Mouse (Mus musculus) c-Kit-positive CD71-positive TER-119-positive erythroid progenitor cells, embryonic 14.5 days (primary cell): ENCODE results near the gene Rhoj.

ENCODE experiments used
- DNase-seq: peaks from one replicate; pipeline ENCODE4 v3.0.0-alpha.2; 2013; ENCODE audit warnings: low spot score

Gene Rhoj

GRCm38 (mm10) chr12:75307961-75308951 lies at the start of gene Rhoj:
Gene Rhoj (plus strand): TSS chr12:75308322.
- DNase-seq, result no peak

GRCm38 (mm10) chr12:75271726-75272125 lies 36.4 kb upstream of the Rhoj start:
- DNase-seq, result no peak

- DNase-seq, result no peak
Observed at GRCm38 (mm10) chr12:75275730-75276129, 32.4 kb upstream of the Rhoj start.

GRCm38 (mm10) chr12:75277425-75277824 lies 30.7 kb upstream of the Rhoj start:
- DNase-seq, result no peak

- no peak for DNase-seq
Observed at GRCm38 (mm10) chr12:75280502-75280901, 27.6 kb upstream of the Rhoj start.

GRCm38 (mm10) chr12:75283226-75283625 lies 24.9 kb upstream of the Rhoj start:
- no peak for DNase-seq

GRCm38 (mm10) chr12:75286166-75286565 lies 22.0 kb upstream of the Rhoj start:
- DNase-seq, result no peak

- no peak for DNase-seq
Observed at GRCm38 (mm10) chr12:75290524-75290923, 17.6 kb upstream of the Rhoj start.

GRCm38 (mm10) chr12:75291556-75291955 lies 16.6 kb upstream of the Rhoj start:
- no peak for DNase-seq

GRCm38 (mm10) chr12:75292939-75293338 lies 15.2 kb upstream of the Rhoj start:
- no peak for DNase-seq

GRCm38 (mm10) chr12:75299865-75300264 lies 8.3 kb upstream of the Rhoj start:
- DNase-seq, result no peak

- no peak for DNase-seq
Observed at GRCm38 (mm10) chr12:75304132-75304531, 4.0 kb upstream of the Rhoj start.

GRCm38 (mm10) chr12:75309756-75310155 lies 1.6 kb downstream of the Rhoj start:
- no peak for DNase-seq

GRCm38 (mm10) chr12:75310766-75311165 lies 2.6 kb downstream of the Rhoj start:
- DNase-seq, result no peak

GRCm38 (mm10) chr12:75311879-75312278 lies 3.8 kb downstream of the Rhoj start:
- no peak for DNase-seq

- DNase-seq, result no peak
Observed at GRCm38 (mm10) chr12:75313992-75314391, 5.9 kb downstream of the Rhoj start.

- DNase-seq, result no peak
Observed at GRCm38 (mm10) chr12:75315851-75316250, 7.7 kb downstream of the Rhoj start.

GRCm38 (mm10) chr12:75320441-75320925 lies 12.4 kb downstream of the Rhoj start:
- peak; percentile 56 for DNase-seq

- no peak for DNase-seq
Observed at GRCm38 (mm10) chr12:75321189-75321588, 13.1 kb downstream of the Rhoj start.

GRCm38 (mm10) chr12:75329188-75329587 lies 21.1 kb downstream of the Rhoj start:
- DNase-seq, result no peak

- DNase-seq, result no peak
Observed at GRCm38 (mm10) chr12:75339894-75340293, 31.8 kb downstream of the Rhoj start.

GRCm38 (mm10) chr12:75340331-75340730 lies 32.2 kb downstream of the Rhoj start:
- DNase-seq, result no peak

- no peak for DNase-seq
Observed at GRCm38 (mm10) chr12:75348551-75348950, 40.4 kb downstream of the Rhoj start.
